Mouse (Mus musculus) sigmoid colon, adult 10 weeks (tissue): Measurements from ENCODE around the gene Vmn2r9. TPM values are rescaled to one million over a fixed set of nuclear protein-coding genes. Genes with fewer than 3 reads are reported as not detected.

Source experiments
- polyA plus RNA-seq: library from polyadenylated mRNA; stranded (reverse); fragments of 350-450 nt; fragmentation: Illumina TruSeq; extraction: RNeasy Lipid Tissue Mini Kit (QIAGEN cat#74804); gene quantifications from one replicate; pipeline ENCODE4 v1.2.3, GENCODE M21; 2014; ENCODE audit warnings: low read depth, low replicate concordance

Gene Vmn2r9
- polyA plus RNA-seq: not detected

DNA sequence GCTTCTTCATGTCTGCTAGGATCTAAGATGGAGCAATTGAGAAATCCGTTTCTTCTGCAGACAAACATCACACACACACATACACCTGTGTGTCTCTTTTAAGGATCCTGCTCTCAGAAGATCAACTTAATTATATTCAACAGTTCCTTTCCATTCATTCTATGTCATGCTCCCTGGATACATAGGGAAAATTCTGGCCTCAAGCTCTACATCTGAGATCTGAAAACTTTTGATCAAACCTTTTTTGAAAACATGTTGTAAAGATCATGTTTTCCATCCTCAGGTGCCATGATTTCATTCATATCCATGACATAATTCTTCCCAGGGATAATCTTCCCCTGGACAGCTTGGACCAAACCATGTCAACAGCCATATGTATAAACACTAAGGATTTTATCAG, at the start of gene Vmn2r9:
Gene Vmn2r9 (minus strand): TSS at position 101 of the 400 bp plus-strand sequence.

DNA sequence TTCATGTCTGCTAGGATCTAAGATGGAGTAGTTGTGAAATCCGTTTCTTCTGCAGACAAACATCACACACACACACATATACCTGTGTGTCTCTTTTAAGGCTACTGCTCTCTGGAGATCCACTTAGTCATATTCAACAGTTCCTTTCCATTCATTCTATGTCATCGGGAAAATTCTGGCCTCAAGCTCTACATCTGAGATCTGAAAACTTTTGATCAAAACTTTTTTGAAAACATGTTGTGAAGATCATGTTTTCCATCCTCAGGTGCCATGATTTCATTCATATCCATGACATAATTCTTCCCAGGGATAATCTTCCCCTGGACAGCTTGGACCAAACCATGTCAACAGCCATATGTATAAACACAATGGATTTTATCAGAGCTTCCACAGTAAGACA, 43.7 kb downstream of the Vmn2r9 start, which contains the start of gene Vmn2r8:
Gene Vmn2r8 (minus strand): TSS at position 101 of the 400 bp plus-strand sequence.

DNA sequence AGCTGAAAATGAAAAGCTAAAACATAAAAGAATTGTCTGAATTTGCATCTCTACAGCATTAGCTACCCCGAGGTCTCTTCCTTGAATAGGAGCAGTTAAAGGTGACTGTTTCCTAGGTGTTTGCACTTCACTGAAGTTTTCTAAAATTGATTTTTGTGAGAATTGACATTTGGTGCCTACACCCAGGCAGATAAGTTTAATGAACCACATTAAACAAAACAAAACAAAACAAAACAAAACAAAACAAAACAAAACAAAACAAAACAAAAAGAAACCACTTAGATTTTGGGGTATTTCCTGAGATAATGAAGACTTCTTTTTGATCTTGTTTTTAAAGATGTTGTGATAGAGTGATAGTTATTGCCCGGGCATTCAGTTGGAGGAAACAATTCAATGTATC, 57.1 kb downstream of the Vmn2r9 start, which contains the start of gene Tmed11:
Gene Tmed11 (minus strand): TSS at position 101 of the 400 bp plus-strand sequence.

Other genes with a start within 250 kb of the Vmn2r9 start
- gene Gak, start 222.8 kb downstream of the Vmn2r9 start, polyA plus RNA-seq: 129 TPM
- gene Tmem175, start 222.8 kb downstream of the Vmn2r9 start, polyA plus RNA-seq: 19.7 TPM
- 8.2 TPM for gene Idua, start 192.3 kb downstream of the Vmn2r9 start, polyA plus RNA-seq
- 17.7 TPM for gene Dgkq, start 182.9 kb downstream of the Vmn2r9 start, polyA plus RNA-seq
- not detected for gene Slc26a1, start 177.0 kb downstream of the Vmn2r9 start, polyA plus RNA-seq
- 1.7 TPM for gene Fgfrl1, start 160.2 kb downstream of the Vmn2r9 start, polyA plus RNA-seq
- 10.8 TPM for gene Rnf212, start 77.6 kb downstream of the Vmn2r9 start, polyA plus RNA-seq
- not detected for gene Tmed11, start 57.2 kb downstream of the Vmn2r9 start, polyA plus RNA-seq
- gene Vmn2r8, start 43.8 kb downstream of the Vmn2r9 start, polyA plus RNA-seq: not detected
- not detected for gene Vmn2r10, start 153.9 kb upstream of the Vmn2r9 start, polyA plus RNA-seq
- gene Vmn2r11, start 207.0 kb upstream of the Vmn2r9 start, polyA plus RNA-seq: not detected
- not detected for gene Vmn2r12, start 245.3 kb upstream of the Vmn2r9 start, polyA plus RNA-seq